Mouse (Mus musculus) spleen, adult 2 months (tissue): Measurements from ENCODE around the gene Pomgnt1. TPM values are rescaled to one million over a fixed set of nuclear protein-coding genes. Genes with fewer than 3 reads are reported as not detected.
A peak's percentile ranks its signal among the peaks of the same experiment; 100 is the strongest.

ENCODE experiments used
- DNase-seq, 2 experiments: peaks; one replicate each; pipeline versions ENCODE4 v3.0.0 to v3.0.0-alpha.2; 2012 to 2021; ENCODE audit warnings: low spot score in 2 of 2, low read depth in 1 of 2
- H3K27ac ChIP-seq: fragments of 200-500 bp; 2 replicates; pipeline ENCODE4 v1.5.1; 2012; ENCODE audit warnings: low read length, inconsistent platforms; ENCODE audit not compliant: insufficient read depth
- H3K27me3 ChIP-seq: fragments of 200-500 bp; 2 replicates; pipeline ENCODE4 v1.6.1; 2012; ENCODE audit warnings: mild to moderate bottlenecking, moderate library complexity, low read length, inconsistent platforms; ENCODE audit not compliant: control insufficient read depth, insufficient read depth
- H3K36me3 ChIP-seq: fragments of 200-500 bp; 2 replicates; pipeline ENCODE4 v1.6.1; 2012; ENCODE audit warnings: mild to moderate bottlenecking, low read length, inconsistent platforms; ENCODE audit not compliant: control insufficient read depth, insufficient read depth
- H3K4me1 ChIP-seq: fragments of 200-500 bp; 2 replicates; pipeline ENCODE4 v1.6.1; 2011; ENCODE audit warnings: inconsistent platforms; ENCODE audit not compliant: control insufficient read depth, insufficient read depth, insufficient read length
- H3K4me3 ChIP-seq: fragments of 200-500 bp; 2 replicates; pipeline ENCODE4 v1.5.1; 2011; ENCODE audit warnings: mild to moderate bottlenecking, inconsistent platforms; ENCODE audit not compliant: insufficient read depth, insufficient read length; ENCODE audit errors: extremely low read depth
- CTCF ChIP-seq: fragments of 200-500 bp; IDR thresholded peaks from 2 replicates; pipeline ENCODE4 v1.5.1; 2011; ENCODE audit warnings: mild to moderate bottlenecking, inconsistent platforms; ENCODE audit not compliant: insufficient read depth, insufficient read length, insufficient replicate concordance; ENCODE audit errors: extremely low read depth
- POLR2A ChIP-seq: fragments of 200-500 bp; IDR thresholded peaks from 2 replicates; pipeline ENCODE4 v1.6.1; 2011; ENCODE audit warnings: low read depth, low read length, inconsistent platforms
- WGBS: fragments of 180-500 bp; shearing (Covaris S2); methylation state at CpG from one replicate; pipeline ENCODE4 v1.1.7; 2018; 5-methylcytosine and 5-hydroxymethylcytosine counted together
- polyA plus RNA-seq: library from polyadenylated mRNA; depleted of rRNA; stranded (reverse); fragments of >200 nt; gene quantifications from 2 replicates; pipeline ENCODE4 v1.2.3, GENCODE M21; 2012

The Pomgnt1 gene
- polyA plus RNA-seq, 1 experiment = 16.4 TPM

DNA sequence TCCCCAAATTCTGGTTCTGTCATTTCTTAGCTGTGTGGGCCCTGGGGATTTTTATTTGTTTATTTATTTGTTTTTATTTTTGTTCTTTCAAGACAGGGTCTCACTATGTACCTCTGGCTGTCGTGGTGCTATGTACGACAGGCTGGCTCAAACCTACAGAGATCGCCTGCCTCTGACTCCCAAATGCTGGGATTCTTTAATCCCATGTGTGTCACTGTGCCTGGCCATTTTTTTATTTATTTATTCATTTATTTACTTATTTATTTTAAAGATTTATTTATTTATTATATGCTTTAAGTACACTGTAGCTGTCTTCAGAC, 45.7 kb downstream of the Pomgnt1 start:
- 72% methylated on average over 3 of the region's 3 CpGs for WGBS
- H3K4me3 ChIP-seq = no peak overlapping the region
- no peaks in the 10 kb centered on the region for H3K36me3 ChIP-seq
- no peak overlapping the region for H3K27ac ChIP-seq
- TF ChIP-seq CTCF (no peak), POLR2A (no peak)
- H3K27me3 ChIP-seq = no peaks in the 10 kb centered on the region
- no peaks in the 10 kb centered on the region; the same call in 1 of the 2 replicates for H3K4me1 ChIP-seq
- no peak for DNase-seq

DNA sequence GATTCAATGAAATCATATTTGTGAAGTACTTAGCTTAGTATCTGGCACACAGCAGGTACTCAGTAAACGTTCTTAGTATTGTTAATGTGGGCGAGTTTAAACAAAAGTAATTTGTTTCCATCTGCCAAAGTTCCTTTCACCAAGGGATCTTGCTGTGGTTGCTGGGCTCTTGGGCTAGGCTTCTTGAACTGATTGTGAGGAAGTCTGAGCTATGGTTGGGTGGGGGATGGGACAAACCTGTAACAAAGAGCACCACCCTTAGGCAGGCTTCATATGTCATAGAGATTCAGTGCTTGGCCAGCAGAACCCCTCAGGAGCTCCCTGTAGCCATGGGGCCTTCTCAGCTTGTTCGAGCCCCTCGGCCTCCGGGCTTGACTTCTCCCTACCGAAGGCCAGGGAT, 49.4 kb downstream of the Pomgnt1 start, which contains the start of the genes 1700042G07Rik and Gm49337:
TSS of gene 1700042G07Rik (plus strand) at position 301 of the 400 bp plus-strand sequence.
TSS of gene Gm49337 (plus strand) at position 313 of the 400 bp plus-strand sequence.
- no peak for DNase-seq
- Histone ChIP-seq H3K36me3 (no peaks in the 10 kb centered on the region), H3K27ac (no peak within 1 kb of the TSS), H3K4me1 (peaks cover 17% of the 10 kb centered on the region; the same call in 1 of the 2 replicates), H3K4me3 (no peak within 1 kb of the TSS), H3K27me3 (no peaks in the 10 kb centered on the region)
- no peak for TF ChIP-seq POLR2A
- WGBS = 88% methylated on average over 6 of the region's 6 CpGs

DNA sequence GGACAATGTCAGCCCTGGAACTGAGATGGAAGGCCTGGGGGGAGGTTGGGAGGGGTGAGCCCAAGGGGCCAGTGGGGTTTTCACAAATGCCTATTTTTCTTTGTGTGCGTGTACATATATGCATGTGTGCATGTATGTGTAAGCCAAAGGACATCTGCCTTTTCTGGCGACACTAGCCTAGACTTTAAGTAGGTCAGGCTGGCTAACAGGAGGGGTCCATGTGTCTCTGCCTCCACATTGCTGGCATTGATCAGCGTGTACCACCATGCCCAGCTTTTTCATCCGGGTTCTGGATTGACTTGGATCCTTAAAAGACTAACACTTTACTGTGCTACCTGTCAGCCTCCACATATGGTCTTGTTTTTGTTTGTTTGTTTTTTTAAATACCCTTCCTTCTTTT, 50.1 kb downstream of the Pomgnt1 start:
- Histone ChIP-seq H3K36me3 (no peaks in the 10 kb centered on the region), H3K4me3 (no peak overlapping the region), H3K27ac (no peak overlapping the region), H3K4me1 (peaks cover 17% of the 10 kb centered on the region; the same call in 1 of the 2 replicates), H3K27me3 (no peaks in the 10 kb centered on the region)
- TF ChIP-seq CTCF (no peak), POLR2A (no peak)
- WGBS = 88% methylated on average over 4 of the region's 4 CpGs
- DNase-seq = no peak

DNA sequence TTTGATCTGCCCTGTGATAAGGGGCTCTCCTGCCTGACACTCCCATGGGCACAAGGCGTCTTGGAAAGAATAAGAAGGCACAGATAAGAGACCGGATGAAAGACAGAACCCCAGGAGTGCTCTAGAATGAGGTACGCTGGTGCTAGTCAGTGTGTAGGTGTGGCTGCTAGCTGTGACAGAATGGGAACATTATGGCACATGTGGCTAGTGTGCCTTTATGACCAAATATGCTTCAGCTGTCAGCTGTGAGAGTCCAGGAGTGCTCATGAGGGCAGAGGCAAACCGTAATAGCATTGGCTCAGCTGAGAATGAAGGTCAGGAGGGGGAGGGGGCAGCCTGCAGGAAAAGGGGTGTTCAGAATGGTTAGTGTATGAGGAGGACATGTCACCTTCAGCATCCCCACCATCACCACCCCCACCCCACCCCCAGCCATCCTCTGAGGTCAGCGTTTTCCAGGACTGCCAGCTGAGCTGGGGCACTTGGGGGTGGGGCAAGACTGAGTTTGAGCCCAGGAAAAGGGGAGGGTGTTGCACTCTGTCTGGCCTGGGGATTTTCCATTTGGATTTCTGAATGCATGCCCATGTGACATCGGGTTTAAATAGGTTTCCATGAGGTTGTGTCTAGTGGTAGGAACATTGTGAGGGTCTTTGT, 51.0 kb downstream of the Pomgnt1 start:
- TF ChIP-seq CTCF (no peak), POLR2A (no peak)
- DNase-seq = no peak
- peaks cover 17% of the 10 kb centered on the region; the same call in 1 of the 2 replicates for H3K4me1 ChIP-seq
- no peak overlapping the region for H3K4me3 ChIP-seq
- H3K27ac ChIP-seq = no peak overlapping the region
- WGBS = 79% methylated on average over 6 of the region's 6 CpGs
- no peaks in the 10 kb centered on the region for H3K36me3 ChIP-seq
- no peaks in the 10 kb centered on the region for H3K27me3 ChIP-seq

DNA sequence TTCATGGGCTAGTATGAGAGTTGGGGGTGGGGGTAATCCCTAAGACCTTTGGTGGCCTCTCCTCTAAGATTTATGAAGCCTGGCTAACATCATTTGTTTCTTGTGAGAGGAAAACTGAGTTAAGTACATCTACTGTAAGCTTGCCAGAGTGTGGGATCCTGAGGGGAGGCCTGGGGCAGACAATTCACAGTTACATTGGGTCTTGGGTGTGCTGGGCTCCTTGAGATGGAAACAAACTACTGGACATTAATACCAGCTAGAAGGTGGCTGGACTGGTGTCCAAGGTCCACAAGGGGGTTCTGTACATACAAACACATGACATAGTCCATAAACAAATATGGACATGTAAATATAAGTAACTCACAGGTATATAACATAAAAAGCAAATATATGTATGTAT, 51.5 kb downstream of the Pomgnt1 start:
- no peak for DNase-seq
- Histone ChIP-seq H3K27me3 (no peaks in the 10 kb centered on the region), H3K36me3 (no peaks in the 10 kb centered on the region), H3K27ac (no peak overlapping the region), H3K4me1 (peaks cover 17% of the 10 kb centered on the region; the same call in 1 of the 2 replicates), H3K4me3 (no peak overlapping the region)
- TF ChIP-seq CTCF (no peak), POLR2A (no peak)

DNA sequence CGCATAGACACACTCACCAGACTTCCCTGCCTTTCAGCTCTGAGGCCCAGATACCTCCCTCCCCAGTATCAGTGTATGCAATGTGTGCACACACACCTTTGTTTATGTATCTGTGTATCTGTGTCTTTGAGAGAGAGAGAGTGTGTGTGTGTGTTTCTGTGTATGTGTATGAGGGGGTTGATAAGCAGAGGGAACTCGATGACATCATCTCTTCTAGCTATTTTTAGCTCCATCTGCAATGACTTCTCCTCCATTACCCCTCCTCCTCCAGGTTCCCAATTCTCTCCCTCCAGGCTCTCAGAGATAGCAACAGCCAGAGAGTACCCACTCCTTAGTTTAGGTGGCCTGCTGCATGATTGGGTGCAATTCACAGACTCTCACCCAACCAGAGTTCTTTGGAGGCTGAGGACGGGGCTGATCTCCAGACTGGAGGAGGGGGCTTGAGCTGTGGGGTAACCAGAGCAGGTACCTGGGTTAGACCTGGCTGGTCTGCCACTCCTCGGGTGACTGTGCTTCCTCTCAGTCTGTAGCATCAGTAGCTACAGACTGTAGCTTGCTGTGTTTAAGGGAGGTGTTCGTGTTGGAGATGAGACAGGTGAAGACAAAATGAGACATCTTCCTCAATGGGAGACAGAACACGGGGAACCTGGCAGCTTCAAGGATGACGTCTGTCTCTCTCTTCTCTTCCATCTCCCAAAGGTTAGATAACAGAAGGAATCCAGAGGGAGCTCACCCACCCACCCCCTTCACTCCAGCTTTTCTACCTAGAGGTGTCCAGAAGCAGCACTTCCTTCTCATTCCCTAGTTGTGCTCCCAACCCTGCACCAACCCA, 52.3 kb downstream of the Pomgnt1 start:
- no peak for DNase-seq
- H3K4me3 ChIP-seq = no peak overlapping the region
- H3K4me1 ChIP-seq = peaks cover 17% of the 10 kb centered on the region; the same call in 1 of the 2 replicates
- WGBS = 37% methylated on average over 7 of the region's 7 CpGs
- no peaks in the 10 kb centered on the region for H3K36me3 ChIP-seq
- TF ChIP-seq POLR2A (no peak), CTCF (no peak)
- peak overlapping the region; percentile 37; the same call in 1 of the 2 replicates for H3K27ac ChIP-seq
- no peaks in the 10 kb centered on the region for H3K27me3 ChIP-seq

DNA sequence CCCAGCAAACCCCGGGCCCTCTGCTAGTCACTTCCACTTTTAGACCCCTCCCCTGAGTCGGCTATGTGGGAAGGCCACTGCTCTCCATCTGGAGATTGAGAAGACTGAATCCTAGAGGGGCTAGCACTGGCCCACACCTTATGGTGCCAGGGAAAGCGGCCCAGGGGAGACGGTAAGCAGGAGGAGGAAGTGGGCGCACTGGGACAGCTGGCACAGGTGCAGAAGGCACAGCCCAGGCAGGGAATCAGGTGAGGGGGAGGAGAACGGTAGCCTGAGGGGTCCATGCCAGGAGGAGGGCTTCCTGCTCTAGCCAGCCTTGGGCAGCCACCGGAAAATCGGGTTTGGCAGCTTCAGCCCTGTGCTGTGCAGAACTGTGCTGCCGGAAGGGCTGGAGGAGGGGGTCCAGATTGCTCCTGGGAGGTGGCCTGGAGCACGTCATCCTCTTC, 52.9 kb downstream of the Pomgnt1 start:
- no peaks in the 10 kb centered on the region for H3K36me3 ChIP-seq
- peak overlapping the region; percentile 25; the same call in 1 of the 2 replicates for H3K4me3 ChIP-seq
- peaks cover 17% of the 10 kb centered on the region; the same call in 1 of the 2 replicates for H3K4me1 ChIP-seq
- H3K27me3 ChIP-seq = no peaks in the 10 kb centered on the region
- peak in 1 of 2 experiments; percentile 23 for DNase-seq
- TF ChIP-seq POLR2A = no peak
- no peak for TF ChIP-seq CTCF
- peak overlapping the region; percentile 37 for H3K27ac ChIP-seq
- WGBS = 4% methylated on average over 9 of the region's 10 CpGs
